Mouse (Mus musculus) small intestine, adult 2 months (tissue): ENCODE data around the gene Fam185a. TPM values are rescaled to one million over a fixed set of nuclear protein-coding genes. Genes with fewer than 3 reads are reported as not detected.

ENCODE experiments used
- H3K27ac ChIP-seq: fragments of 200-500 bp; 2 replicates; pipeline ENCODE4 v1.5.1; 2012; ENCODE audit warnings: low read depth, low read length, control low read depth, inconsistent platforms; ENCODE audit not compliant: insufficient read depth
- H3K27me3 ChIP-seq: fragments of 200-500 bp; 2 replicates; pipeline ENCODE4 v1.6.1; 2012; ENCODE audit warnings: mild to moderate bottlenecking, moderate library complexity, low read length, inconsistent platforms; ENCODE audit not compliant: control insufficient read depth, insufficient read depth
- H3K36me3 ChIP-seq: fragments of 200-500 bp; 2 replicates; pipeline ENCODE4 v1.6.1; 2012; ENCODE audit warnings: mild to moderate bottlenecking, low read length, control low read depth, inconsistent platforms; ENCODE audit not compliant: control insufficient read depth, insufficient read depth
- H3K4me1 ChIP-seq: fragments of 200-500 bp; 2 replicates; pipeline ENCODE4 v1.6.1; 2012; ENCODE audit warnings: low read length, inconsistent platforms, mixed read lengths; ENCODE audit not compliant: control insufficient read depth, insufficient read depth, insufficient read length
- H3K4me3 ChIP-seq: fragments of 200-500 bp; 2 replicates; pipeline ENCODE4 v1.5.1; 2012; ENCODE audit warnings: low read depth, mild to moderate bottlenecking, control low read depth, inconsistent platforms, low read length, moderate library complexity
- CTCF ChIP-seq: fragments of 200-500 bp; IDR thresholded peaks from 2 replicates; pipeline ENCODE4 v1.5.1; 2012; ENCODE audit warnings: low read depth, mild to moderate bottlenecking, control low read depth, inconsistent platforms, low read length, moderate library complexity, mixed read lengths; ENCODE audit not compliant: insufficient replicate concordance, insufficient read length; ENCODE audit errors: extremely low read depth
- POLR2A ChIP-seq: fragments of 200-500 bp; IDR thresholded peaks from 2 replicates; pipeline ENCODE4 v1.6.1; 2012; ENCODE audit warnings: low read depth, mild to moderate bottlenecking, control low read depth, inconsistent platforms, low read length, moderate library complexity
- WGBS: fragments of 180-500 bp; shearing (Covaris S2); methylation state at CpG from one replicate; pipeline ENCODE4 v1.1.7; 2018; 5-methylcytosine and 5-hydroxymethylcytosine counted together
- polyA plus RNA-seq: library from polyadenylated mRNA; depleted of rRNA; stranded (reverse); fragments of >200 nt; gene quantifications from 2 replicates; pipeline ENCODE4 v1.2.3, GENCODE M21; 2012; rRNA removed

Fam185a gene
- polyA plus RNA-seq, 1 experiment = 2.3 TPM

GRCm38 (mm10) chr5:21519166-21519565 is 94.4 kb downstream of the Fam185a start:
- Histone ChIP-seq H3K4me3 (no peak overlapping the region), H3K4me1 (no peaks in the 10 kb centered on the region), H3K27ac (no peak overlapping the region), H3K36me3 (no peaks in the 10 kb centered on the region), H3K27me3 (no peaks in the 10 kb centered on the region)
- TF ChIP-seq POLR2A (no peak), CTCF (no peak)
- 91% methylated on average over 3 of the region's 3 CpGs for WGBS

GRCm38 (mm10) chr5:21526835-21527485 is 102.2 kb downstream of the Fam185a start:
- Histone ChIP-seq H3K4me3 (no peak overlapping the region), H3K27ac (peak overlapping the region; percentile 49; the same call in 1 of the 2 replicates), H3K4me1 (no peaks in the 10 kb centered on the region; the same call in 1 of the 2 replicates), H3K36me3 (no peaks in the 10 kb centered on the region), H3K27me3 (no peaks in the 10 kb centered on the region)
- no peak for TF ChIP-seq POLR2A
- no peak for TF ChIP-seq CTCF
- 80% methylated on average over 11 of the region's 11 CpGs for WGBS

- Histone ChIP-seq H3K27ac (peak overlapping the region; percentile 49; the same call in 1 of the 2 replicates), H3K4me3 (no peak overlapping the region), H3K36me3 (no peaks in the 10 kb centered on the region), H3K4me1 (no peaks in the 10 kb centered on the region; the same call in 1 of the 2 replicates), H3K27me3 (no peaks in the 10 kb centered on the region)
- no peak for TF ChIP-seq CTCF
- TF ChIP-seq POLR2A = no peak
- WGBS = 51% methylated on average over 4 of the region's 4 CpGs
These were observed 102.7 kb downstream of the Fam185a start for GRCm38 (mm10) chr5:21527488-21527911.

- 80% methylated on average over 15 of the region's 15 CpGs for WGBS
These were observed 103.5 kb downstream of the Fam185a start for GRCm38 (mm10) chr5:21528068-21528842.

GRCm38 (mm10) chr5:21529110-21529720 is 104.5 kb downstream of the Fam185a start:
- H3K36me3 ChIP-seq = no peaks in the 10 kb centered on the region
- TF ChIP-seq CTCF (no peak), POLR2A (no peak)
- no peaks in the 10 kb centered on the region; the same call in 1 of the 2 replicates for H3K4me1 ChIP-seq
- H3K27ac ChIP-seq = no peak overlapping the region
- H3K27me3 ChIP-seq = no peaks in the 10 kb centered on the region
- H3K4me3 ChIP-seq = no peak overlapping the region
- 85% methylated on average over 8 of the region's 8 CpGs for WGBS

More at GRCm38 (mm10) chr5:21528068-21528842, 103.5 kb downstream of the Fam185a start:
- Histone ChIP-seq H3K27ac (peak overlapping the region; percentile 67), H3K4me3 (no peak overlapping the region), H3K27me3 (no peaks in the 10 kb centered on the region), H3K36me3 (no peaks in the 10 kb centered on the region), H3K4me1 (no peaks in the 10 kb centered on the region; the same call in 1 of the 2 replicates)
- TF ChIP-seq POLR2A (no peak), CTCF (no peak)

Other genes with a start within 250 kb of the Fam185a start
- 0.47 and 0.68 TPM in 2 replicates for gene Gsap, start 238.7 kb upstream of the Fam185a start, polyA plus RNA-seq
- gene Fgl2, start 52.3 kb upstream of the Fam185a start, polyA plus RNA-seq = 12.4 and 19.0 TPM in 2 replicates
- gene Ccdc146, start 281 bp upstream of the Fam185a start, polyA plus RNA-seq = not detected in 2 replicates
- gene Lrrc17, start 118.6 kb downstream of the Fam185a start, polyA plus RNA-seq = 0.37 and 0.56 TPM in 2 replicates
- not detected in 2 replicates for gene Fbxl13, start 220.7 kb downstream of the Fam185a start, polyA plus RNA-seq
- gene Armc10, start 220.9 kb downstream of the Fam185a start, polyA plus RNA-seq = 12.0 and 31.8 TPM in 2 replicates